Mouse (Mus musculus): Measurements from ENCODE around the gene 1190005I06Rik. TPM values are rescaled to one million over a fixed set of nuclear protein-coding genes. Genes with fewer than 3 reads are reported as not detected.

Gene 1190005I06Rik
- total RNA-seq, 2 experiments from 2014 or later = 0.59 to 0.84 TPM

- no peak for DNase-seq
Observed at GRCm38 (mm10) chr8:120671775-120672174, 24.3 kb upstream of the 1190005I06Rik start.

GRCm38 (mm10) chr8:120668374-120668905, 21.0 kb upstream of the 1190005I06Rik start, which contains the start of gene Emc8:
Gene Emc8, minus strand, starts transcription at chr8:120668573.
- intact Hi-C loops (cut with DNase I; ENCODE audit: low total_unique reads) = no loop called here
- peak; percentile 39 for DNase-seq

More at GRCm38 (mm10) chr8:120671775-120672174, 24.3 kb upstream of the 1190005I06Rik start:
- intact Hi-C loops (cut with DNase I; ENCODE audit: low total_unique reads) = loop anchor here (10.0 kb wide), 1 partner anchor 423 kb away; no protein-coding TSS in a partner anchor

GRCm38 (mm10) chr8:120667561-120668373, 20.3 kb upstream of the 1190005I06Rik start, which contains the start of the genes Gm27021 and Cox4i1:
Gene Gm27021, minus strand, starts transcription at chr8:120668079.
Gene Cox4i1, plus strand, starts transcription at chr8:120668222.
- DNase-seq = peak; percentile 95
- intact Hi-C loops (cut with DNase I; ENCODE audit: low total_unique reads) = no loop called here

- DNase-seq = no peak
- intact Hi-C loops (cut with DNase I; ENCODE audit: low total_unique reads) = no loop called here
Observed at GRCm38 (mm10) chr8:120666807-120667470, 19.5 kb upstream of the 1190005I06Rik start.

- DNase-seq = no peak
- intact Hi-C loops (cut with DNase I; ENCODE audit: low total_unique reads) = no loop called here
Observed at GRCm38 (mm10) chr8:120665726-120666455, 18.5 kb upstream of the 1190005I06Rik start.

GRCm38 (mm10) chr8:120664566-120664965, 17.1 kb upstream of the 1190005I06Rik start:
- intact Hi-C loops (cut with DNase I; ENCODE audit: low total_unique reads) = no loop called here

GRCm38 (mm10) chr8:120657415-120657814, 10.0 kb upstream of the 1190005I06Rik start:
- DNase-seq = no peak
- intact Hi-C loops (cut with DNase I; ENCODE audit: low total_unique reads) = no loop called here

More at GRCm38 (mm10) chr8:120664566-120664965, 17.1 kb upstream of the 1190005I06Rik start:
- no peak for DNase-seq

GRCm38 (mm10) chr8:120656322-120657052, 9.1 kb upstream of the 1190005I06Rik start:
- no peak for DNase-seq
- intact Hi-C loops (cut with DNase I; ENCODE audit: low total_unique reads) = no loop called here

GRCm38 (mm10) chr8:120644663-120645062, 2.8 kb downstream of the 1190005I06Rik start:
- peak; percentile 56 for DNase-seq
- intact Hi-C loops (cut with DNase I; ENCODE audit: low total_unique reads) = no loop called here

GRCm38 (mm10) chr8:120642031-120642662, 5.3 kb downstream of the 1190005I06Rik start:
- DNase-seq = no peak
- intact Hi-C loops (cut with DNase I; ENCODE audit: low total_unique reads) = no loop called here

- intact Hi-C loops (cut with DNase I; ENCODE audit: low total_unique reads) = no loop called here
Observed at GRCm38 (mm10) chr8:120641245-120641644, 6.2 kb downstream of the 1190005I06Rik start.

GRCm38 (mm10) chr8:120634329-120634839, 13.0 kb downstream of the 1190005I06Rik start:
- DNase-seq = peak; percentile 56
- intact Hi-C loops (cut with DNase I; ENCODE audit: low total_unique reads) = no loop called here

More at GRCm38 (mm10) chr8:120641245-120641644, 6.2 kb downstream of the 1190005I06Rik start:
- DNase-seq = no peak

GRCm38 (mm10) chr8:120633665-120634271, 13.7 kb downstream of the 1190005I06Rik start:
- DNase-seq = no peak
- intact Hi-C loops (cut with DNase I; ENCODE audit: low total_unique reads) = no loop called here

GRCm38 (mm10) chr8:120632969-120633664, 14.3 kb downstream of the 1190005I06Rik start:
- intact Hi-C loops (cut with DNase I; ENCODE audit: low total_unique reads) = no loop called here

GRCm38 (mm10) chr8:120631441-120632375, 15.7 kb downstream of the 1190005I06Rik start:
- intact Hi-C loops (cut with DNase I; ENCODE audit: low total_unique reads) = no loop called here
- DNase-seq = no peak

More at GRCm38 (mm10) chr8:120632969-120633664, 14.3 kb downstream of the 1190005I06Rik start:
- DNase-seq = no peak

- intact Hi-C loops (cut with DNase I; ENCODE audit: low total_unique reads) = no loop called here
- DNase-seq = no peak
Observed at GRCm38 (mm10) chr8:120630848-120631247, 16.6 kb downstream of the 1190005I06Rik start.
